ENCODE assay signal across 9 mouse cellular contexts in genomic region chr14:25484049-25484448, GRCm38 (mm10). TPM values are rescaled to one million over a fixed set of nuclear protein-coding genes. Genes with fewer than 3 reads are reported as not detected.
DNase-seq lines count a peak whose midpoint lies in the region; TF ChIP-seq lines count a peak whose summit lies in the region.
"Had no signal": no experiment of that assay in that cellular context is flagged by ENCODE, and none has a peak within 500 bp of the region (broad histone marks: within the 10 kb centered on the region; RNA-seq: fewer than 3 reads in every experiment).

No protein-coding gene starts in this region.

- peak overlapping the region; percentile 55 for H3K27ac ChIP-seq in heart, adult 2 months
- H3K27ac ChIP-seq in bone marrow, adult 2 months (ENCODE audit: control insufficient read depth, insufficient read depth, low read depth, low read length, poor library complexity) = peak overlapping the region; percentile 2; the same call in 1 of the 2 replicates

- no peak overlapping the region for H3K4me3 ChIP-seq in heart, adult 2 months
- no peak overlapping the region for H3K4me3 ChIP-seq in bone marrow, adult 2 months (replicated peaks; ENCODE audit: control insufficient read depth, low read depth, low read length)
- H3K4me3 ChIP-seq: erythroblast, embryonic 14.5 days had no signal

- TF ChIP-seq CTCF in heart, adult 2 months (IDR thresholded peaks at IDR 0.05) = no peak
- TF ChIP-seq CTCF in bone marrow, adult 2 months (IDR thresholded peaks at IDR 0.05; ENCODE audit: control insufficient read depth, insufficient read depth, low read length) = no peak

- H3K79me2 ChIP-seq in heart, adult 2 months (replicated peaks; ENCODE audit: control insufficient read depth, insufficient read depth, low read length) = peaks cover 2% of the 10 kb centered on the region

- 0 out of 2 replicates have a peak, but pooled peaks have one; percentile 31 for TF ChIP-seq EP300 in heart, adult 2 months (IDR thresholded peaks at IDR 0.05; ENCODE audit: insufficient read depth, low read depth, low read length)

- TF ChIP-seq POLR2A in heart, adult 2 months (IDR thresholded peaks at IDR 0.05; ENCODE audit: insufficient read depth, low read depth, low read length) = no peak
- no peak for TF ChIP-seq POLR2A in bone marrow, adult 2 months (IDR thresholded peaks at IDR 0.05; ENCODE audit: borderline replicate concordance, control insufficient read depth, low read depth, low read length)

- peaks cover 69% of the 10 kb centered on the region for H3K4me1 ChIP-seq in heart, adult 2 months (ENCODE audit: control insufficient read depth, insufficient read depth, low read length)
- peaks cover 36% of the 10 kb centered on the region for H3K4me1 ChIP-seq in bone marrow, adult 2 months (ENCODE audit: control insufficient read depth, insufficient read depth, low read length)

- no peak overlapping the region for H3K9ac ChIP-seq in heart, adult 2 months (ENCODE audit: low read depth, low read length)

- WGBS in heart, adult 2 months = 20% methylated on average over 5 of the region's 5 CpGs
- WGBS in bone marrow, adult 2 months = 30% methylated on average over 5 of the region's 5 CpGs

- H3K36me3 ChIP-seq in heart, adult 2 months (ENCODE audit: control insufficient read depth, insufficient read depth, low read length) = peaks cover 5% of the 10 kb centered on the region; the same call in 1 of the 2 replicates

- no peaks in the 10 kb centered on the region for H3K27me3 ChIP-seq in heart, adult 2 months (ENCODE audit: control insufficient read depth, insufficient read depth, low read length)

- DNase-seq in heart, adult 2 months = no peak
- no peak for DNase-seq in heart, adult 8-10 months (ENCODE audit: low spot score)
- peak; percentile 66 to 74 for DNase-seq in B cell, adult 2 months
- DNase-seq in lung, postnatal 36 days = peak; percentile 63
- DNase-seq in urinary bladder, postnatal 10 days (ENCODE audit: low spot score) = no peak
- DNase-seq in frontal cortex, postnatal 25 days (ENCODE audit: low spot score in 2 of 2) = no peak
- DNase-seq in thymus, postnatal 0 days (ENCODE audit: low spot score) = no peak

- intact Hi-C loops in heart, adult 2 months (cut with DNase I) = no loop called here

RNA-seq across cellular contexts. Expression of gene Zmiz1, which starts 25.1 kb away (rescaled TPM):
- total RNA-seq in heart, adult 2 months (2021) = 10 to 100 TPM; 40.7 to 42.0 TPM
- polyA plus RNA-seq in heart, adult 2 months (2012; rRNA removed) = 21.8 and 27.1 TPM in 2 replicates
- total RNA-seq in heart, adult 8-10 months (2022) = 10 to 100 TPM; 34.7 to 44.1 (median 40.4) TPM
- polyA plus RNA-seq in bone marrow, adult 2 months (2011; ENCODE audit: insufficient read depth, insufficient read length, low replicate concordance, missing spikeins) = 12.6 and 27.2 TPM in 2 replicates
- polyA plus RNA-seq in thymus, postnatal 0 days (2015; fragmentation: Nextera tagmentation; extraction: Ambion mirVana) = 19.9 and 26.4 TPM in 2 replicates

Comparison
In these comparisons a context has a peak if more than half of its experiments do, and no peak if none do; other contexts are left out.
1. DNase-seq: peak in B cell, adult 2 months (2 of 2) and lung, postnatal 36 days (single experiment); none in heart, adult 2 months (0 of 2), heart, adult 8-10 months (single experiment), urinary bladder, postnatal 10 days (single experiment), frontal cortex, postnatal 25 days (0 of 2) and thymus, postnatal 0 days (single experiment).